7 mouse cellular contexts compared by ENCODE assay signal in the genomic region with DNA sequence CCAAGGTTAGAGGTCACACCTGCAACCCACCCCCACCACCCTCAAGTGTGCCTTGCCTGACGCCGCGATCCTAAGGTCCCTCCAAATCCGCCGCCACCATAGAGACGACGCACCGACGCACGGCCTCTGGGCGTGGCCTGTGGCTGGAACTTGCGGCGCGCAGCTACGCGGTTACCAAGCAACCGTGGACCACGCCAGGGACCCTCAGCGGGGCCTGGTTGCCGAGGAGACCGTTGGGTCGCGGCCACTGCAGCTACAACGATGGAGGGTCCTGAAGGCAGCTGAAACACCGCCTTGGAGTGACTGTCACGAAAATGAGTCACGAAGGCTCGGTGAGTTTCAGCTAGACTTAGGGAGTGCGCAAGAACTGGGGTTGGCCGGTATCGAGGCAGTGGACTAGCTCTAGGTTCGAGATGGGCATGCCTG. TPM values are rescaled to one million over a fixed set of nuclear protein-coding genes. Genes with fewer than 3 reads are reported as not detected.
DNase-seq lines count a peak whose midpoint lies in the region; TF ChIP-seq lines count a peak whose summit lies in the region.

A gene (minus strand): TSS at position 139 of the 426 bp plus-strand sequence.
A gene (plus strand): TSS at position 146 of the 426 bp plus-strand sequence.

- H3K36me3 ChIP-seq in MEL (ENCODE audit: control insufficient read depth in 1 of 2, insufficient read depth in 2 of 2, low read length in 2 of 2) = peaks cover 0 to 2% of the 10 kb centered on the region in 2 experiments; a peak in 2 of 4 replicates
- H3K36me3 ChIP-seq in forebrain, embryonic 10.5 days (replicated peaks) = peaks cover 31% of the 10 kb centered on the region

- no peak within 1 kb of the TSS for H3K27ac ChIP-seq in MEL (ENCODE audit: control insufficient read depth, low read depth, low read length)
- peak within 1 kb of the TSS; percentile 83 for H3K27ac ChIP-seq in forebrain, embryonic 10.5 days

- peak within 1 kb of the TSS; percentile 78 to 87 for H3K4me3 ChIP-seq in MEL (ENCODE audit: control insufficient read depth in 1 of 2, insufficient read depth in 1 of 2, low read depth in 2 of 2, low read length in 2 of 2)
- H3K4me3 ChIP-seq in forebrain, embryonic 10.5 days = peak within 1 kb of the TSS; percentile 68

- no peak for TF ChIP-seq EP300 in MEL (IDR thresholded peaks at IDR 0.05; ENCODE audit: low read depth in 1 of 2, low read length in 2 of 2)

- H3K9ac ChIP-seq in MEL (ENCODE audit: control insufficient read depth, low read depth, low read length, poor library complexity, severe bottlenecking) = peak within 1 kb of the TSS; percentile 57

- peaks cover 2 to 10% of the 10 kb centered on the region in 2 experiments; a peak in 3 of 4 replicates for H3K4me1 ChIP-seq in MEL (ENCODE audit: control insufficient read depth in 1 of 2, insufficient read depth in 2 of 2, low read length in 2 of 2)
- H3K4me1 ChIP-seq in forebrain, embryonic 10.5 days = peaks cover 43% of the 10 kb centered on the region

- no peaks in the 10 kb centered on the region for H3K79me2 ChIP-seq in MEL (ENCODE audit: control insufficient read depth, insufficient read depth, low read length, poor library complexity)

- no peak for TF ChIP-seq CTCF in MEL (IDR thresholded peaks at IDR 0.05 in 2 of 3, conservative IDR thresholded peaks at IDR 0.05 in 1 of 3; ENCODE audit: control insufficient read depth in 1 of 3, insufficient read depth in 1 of 3, low read depth in 2 of 3, low read length in 3 of 3, poor library complexity in 1 of 3, severe bottlenecking in 1 of 3)
- TF ChIP-seq CTCF in brain, embryonic 14.5 days (IDR thresholded peaks at IDR 0.05; ENCODE audit: borderline replicate concordance, extremely low read depth, insufficient read depth, insufficient read length) = no peak

- WGBS in forebrain, embryonic 10.5 days = 1% methylated on average over 32 of the region's 32 CpGs

- DNase-seq in MEL (ENCODE audit: low read depth, low spot score) = peak; percentile 89
- peak; percentile 94 for DNase-seq in brain, embryonic 14.5 days (ENCODE audit: low read depth)
- DNase-seq in forebrain, embryonic 10.5 days (ENCODE audit: extremely low spot score, low spot score) = peak; percentile 91
- peak; percentile 70 for DNase-seq in heart, postnatal 4 days
- peak; percentile 80 to 81 for DNase-seq in layer of hippocampus, postnatal 14 days (ENCODE audit: low spot score in 2 of 2)
- DNase-seq in lung, postnatal 14 days = peak; percentile 41
- DNase-seq in retina, postnatal 7 days (ENCODE audit: low read depth, low spot score) = peak; percentile 51

- TF ChIP-seq RAD21 in MEL (IDR thresholded peaks at IDR 0.05; ENCODE audit: low read depth, low read length) = no peak

- H3K27me3 ChIP-seq in MEL (ENCODE audit: control insufficient read depth in 1 of 2, insufficient read depth in 2 of 2, low read length in 2 of 2) = no peaks in the 10 kb centered on the region
- peaks cover 26% of the 10 kb centered on the region for H3K27me3 ChIP-seq in forebrain, embryonic 10.5 days (ENCODE audit: poor library complexity, severe bottlenecking)

- peak; percentile 28 to 50; a peak in 2 of 4 replicates for TF ChIP-seq POLR2A in MEL (IDR thresholded peaks at IDR 0.05; ENCODE audit: control insufficient read depth in 1 of 2, insufficient read depth in 1 of 2, low read depth in 1 of 2, low read length in 2 of 2, poor library complexity in 1 of 2)
- no peak for TF ChIP-seq POLR2A in brain, embryonic 14.5 days (IDR thresholded peaks at IDR 0.05; ENCODE audit: borderline replicate concordance, extremely low read depth, insufficient read depth, insufficient read length, poor library complexity, severe bottlenecking)

- H3K9me3 ChIP-seq in MEL (replicated peaks; ENCODE audit: insufficient read depth, low read length) = no peaks in the 10 kb centered on the region
- no peaks in the 10 kb centered on the region for H3K9me3 ChIP-seq in forebrain, embryonic 10.5 days

TF ChIP-seq in MEL, 35 proteins besides CTCF, POLR2A, EP300 and RAD21:
- no peak for TF ChIP-seq SMC3 (IDR thresholded peaks at IDR 0.05; ENCODE audit: low read depth, low read length)
- no peak for TF ChIP-seq JUND (IDR thresholded peaks at IDR 0.05; ENCODE audit: low read depth, low read length)
- no peak for TF ChIP-seq TBP (IDR thresholded peaks at IDR 0.05; ENCODE audit: low read depth, low read length)
- TF ChIP-seq MEF2A (IDR thresholded peaks at IDR 0.05; ENCODE audit: extremely low read depth, insufficient replicate concordance, low read depth, low read length, poor library complexity, severe bottlenecking) = no peak
- no peak for TF ChIP-seq CHD1 (IDR thresholded peaks at IDR 0.05; ENCODE audit: low read depth, low read length)
- TF ChIP-seq E2F4 (IDR thresholded peaks at IDR 0.05; ENCODE audit: borderline replicate concordance, low read depth, low read length) = no peak
- TF ChIP-seq BHLHE40 (IDR thresholded peaks at IDR 0.05; ENCODE audit: borderline replicate concordance, low read depth, low read length) = no peak
- no peak for TF ChIP-seq USF1 (IDR thresholded peaks at IDR 0.05; ENCODE audit: low read depth, low read length)
- TF ChIP-seq HCFC1 (IDR thresholded peaks at IDR 0.05; ENCODE audit: low read depth, low read length) = peak; percentile 60; the same call in 1 of the 2 replicates
- TF ChIP-seq RCOR1 (IDR thresholded peaks at IDR 0.05; ENCODE audit: low read depth, low read length) = no peak
- TF ChIP-seq MYB (IDR thresholded peaks at IDR 0.05; ENCODE audit: low read depth, low read length) = no peak
- peak; percentile 54 for TF ChIP-seq NELFE (IDR thresholded peaks at IDR 0.05; ENCODE audit: low read depth, low read length)
- no peak for TF ChIP-seq NRF1 (IDR thresholded peaks at IDR 0.05; ENCODE audit: insufficient read depth, low read depth, low read length, poor library complexity, severe bottlenecking)
- TF ChIP-seq USF2 (IDR thresholded peaks at IDR 0.05; ENCODE audit: borderline replicate concordance in 1 of 2, insufficient read depth in 1 of 2, low read depth in 1 of 2, low read length in 2 of 2) = no peak
- no peak for TF ChIP-seq ZC3H11A (IDR thresholded peaks at IDR 0.05; ENCODE audit: low read depth, low read length)
- peak; percentile 73 for TF ChIP-seq MAX (IDR thresholded peaks at IDR 0.05; ENCODE audit: low read length)
- TF ChIP-seq GABPA (IDR thresholded peaks at IDR 0.05; ENCODE audit: low read depth, low read length) = no peak
- TF ChIP-seq POLR2AphosphoS2 (IDR thresholded peaks at IDR 0.05; ENCODE audit: low read length) = no peak
- no peak for TF ChIP-seq ZMIZ1 (IDR thresholded peaks at IDR 0.05; ENCODE audit: low read depth, low read length)
- TF ChIP-seq MAFK (IDR thresholded peaks at IDR 0.05; ENCODE audit: borderline replicate concordance, low read depth, low read length) = no peak
- TF ChIP-seq MXI1 (IDR thresholded peaks at IDR 0.05; ENCODE audit: low read depth, low read length) = peak; percentile 86
- no peak for TF ChIP-seq ZNF384 (IDR thresholded peaks at IDR 0.05; ENCODE audit: low read depth, low read length)
- TF ChIP-seq GATA1 (IDR thresholded peaks at IDR 0.05; ENCODE audit: low read depth, low read length) = no peak
- TF ChIP-seq TCF12 (IDR thresholded peaks at IDR 0.05; ENCODE audit: low read depth, low read length) = 0 out of 2 replicates have a peak, but pooled peaks have one; percentile 39
- TF ChIP-seq SIN3A (IDR thresholded peaks at IDR 0.05; ENCODE audit: low read length) = peak; percentile 89
- no peak for TF ChIP-seq ZKSCAN1 (IDR thresholded peaks at IDR 0.05; ENCODE audit: low read depth, low read length)
- TF ChIP-seq UBTF (IDR thresholded peaks at IDR 0.05; ENCODE audit: borderline replicate concordance, insufficient read depth, low read depth, low read length) = no peak
- 0 out of 2 replicates have a peak, but pooled peaks have one; percentile 8 for TF ChIP-seq ELF1 (IDR thresholded peaks at IDR 0.05; ENCODE audit: low read depth, low read length)
- 0 out of 2 replicates have a peak, but pooled peaks have one; percentile 20 for TF ChIP-seq MAZ (IDR thresholded peaks at IDR 0.05; ENCODE audit: low read depth, low read length)
- no peak for TF ChIP-seq CHD2 (IDR thresholded peaks at IDR 0.05; ENCODE audit: low read length)
- TF ChIP-seq KAT2A (conservative IDR thresholded peaks at IDR 0.05; ENCODE audit: low read depth, low read length) = no peak
- TF ChIP-seq ETS1 (IDR thresholded peaks at IDR 0.05; ENCODE audit: low read depth, low read length) = no peak
- TF ChIP-seq MYC (IDR thresholded peaks at IDR 0.05; ENCODE audit: low read depth, low read length) = no peak
- TF ChIP-seq POLR2AphosphoS5 (IDR thresholded peaks at IDR 0.05; ENCODE audit: borderline replicate concordance, low read depth, low read length) = no peak
- TF ChIP-seq TAL1 (IDR thresholded peaks at IDR 0.05; ENCODE audit: low read length) = no peak
TF ChIP-seq in MEL: peak in this region for 8.

RNA-seq across cellular contexts. Expression of the first gene that starts in this region (rescaled TPM):
- total RNA-seq in MEL (2012; rRNA removed) = 3.2 and 3.4 TPM in 2 replicates
- 1 to 10 TPM in 1 of 2 experiments, not detected in 1; 4.6 TPM for polyA plus RNA-seq in MEL (2012; ENCODE audit: insufficient read depth in 1 of 2, insufficient read length in 2 of 2, low read depth in 1 of 2, low replicate concordance in 2 of 2, missing spikeins in 1 of 2)
- polyA plus RNA-seq in brain, embryonic 14.5 days (2012; rRNA removed) = 21.2 and 31.4 TPM in 2 replicates
- polyA plus RNA-seq in forebrain, embryonic 10.5 days (2016; fragmentation: Nextera tagmentation; extraction: Ambion mirVana) = 13.9 and 14.7 TPM in 2 replicates
- total RNA-seq in heart, postnatal 4 days (2021) = 1 to 10 TPM; 1.6 to 1.8 TPM
- total RNA-seq in layer of hippocampus, postnatal 14 days (2021) = 10 to 100 TPM; 24.4 to 26.0 TPM

RNA-seq across cellular contexts. Expression of the second gene that starts in this region (rescaled TPM):
- total RNA-seq in MEL (2012; rRNA removed) = 0.15 and 0.23 TPM in 2 replicates
- polyA plus RNA-seq in MEL (2012; ENCODE audit: insufficient read depth in 1 of 2, insufficient read length in 2 of 2, low read depth in 1 of 2, low replicate concordance in 2 of 2, missing spikeins in 1 of 2) = under 1 TPM in 1 of 2 experiments, not detected in 1; 0.50 TPM
- 2.9 and 4.1 TPM in 2 replicates for polyA plus RNA-seq in brain, embryonic 14.5 days (2012; rRNA removed)
- 1.3 and 1.9 TPM in 2 replicates for polyA plus RNA-seq in forebrain, embryonic 10.5 days (2016; fragmentation: Nextera tagmentation; extraction: Ambion mirVana)
- under 1 TPM in 1 of 2 experiments, not detected in 1; 0.14 TPM for total RNA-seq in heart, postnatal 4 days (2021)
- 10 to 100 TPM; 20.4 to 21.1 TPM for total RNA-seq in layer of hippocampus, postnatal 14 days (2021)

Comparison
In these comparisons a context has a peak if more than half of its experiments do, and no peak if none do; other contexts are left out.
1. RNA of the second gene that starts in this region (total RNA-seq): 20.4 to 21.1 TPM in layer of hippocampus, postnatal 14 days; 0.15 to 0.23 TPM in MEL and 0.14 TPM in heart, postnatal 4 days; every median in the first group is over 10 times any median in the second.
2. DNase-seq: peak in every context shown above with its lines; median percentile 94 in brain, embryonic 14.5 days; 91 in forebrain, embryonic 10.5 days; 89 in MEL; 80 in layer of hippocampus, postnatal 14 days; 70 in heart, postnatal 4 days; 51 in retina, postnatal 7 days; 41 in lung, postnatal 14 days.